ENCODE assay signal across 26 mouse cellular contexts in the genomic region with DNA sequence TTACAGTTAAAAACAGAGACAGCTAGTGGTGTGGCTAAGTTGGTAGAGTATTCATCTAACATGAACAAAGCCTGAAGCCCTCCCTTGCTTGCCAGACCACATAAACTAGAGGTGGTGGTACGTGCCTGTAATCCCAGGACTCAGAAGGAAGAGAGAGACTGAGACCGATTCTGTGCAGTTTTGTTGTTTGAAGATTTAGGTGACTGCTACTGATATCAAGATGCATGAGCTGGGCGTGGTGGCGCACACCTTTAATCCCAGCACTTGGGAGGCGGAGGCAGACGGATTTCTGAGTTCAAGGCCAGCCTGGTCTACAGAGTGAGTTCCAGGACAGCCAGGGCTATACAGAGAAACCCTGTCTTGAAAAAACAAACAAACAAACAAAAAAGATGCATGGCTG. TPM values are rescaled to one million over a fixed set of nuclear protein-coding genes. Genes with fewer than 3 reads are reported as not detected.
A peak's percentile ranks its signal among the peaks of the same experiment; 100 is the strongest.
DNase-seq lines count a peak whose midpoint lies in the region; ATAC-seq and TF ChIP-seq lines count a peak whose summit lies in the region.
"Not testable (repeated sequence)": the region's sequence is repeated elsewhere in the genome, so short reads cannot be mapped to it uniquely, and the experiment has no call there.
"Had no signal": no experiment of that assay in that cellular context is flagged by ENCODE, and none has a peak within 500 bp of the region (broad histone marks: within the 10 kb centered on the region; RNA-seq: fewer than 3 reads in every experiment).

No protein-coding gene starts in this region.

- not testable (repeated sequence) for TF ChIP-seq POLR2A in CH12.LX (IDR thresholded peaks at IDR 0.05; ENCODE audit: low read depth, low read length)

- dilution Hi-C loops in CH12.LX (cut with MboI; ENCODE audit: extremely low pct_ligation_motif_present, extremely low pct_unique_long_range_greater_than_20kb, low sequenced_read_pairs): not testable (repeated sequence)

- peak overlapping the region; percentile 69 for H3K4me2 ChIP-seq in CH12.LX (ENCODE audit: insufficient read depth, low read depth, poor library complexity, severe bottlenecking)
- 0 out of 2 replicates have a peak overlapping the region, but pooled peaks have one; percentile 91 for H3K4me2 ChIP-seq in heart, embryonic 12.5 days
- peak overlapping the region; percentile 68 for H3K4me2 ChIP-seq in intestine, embryonic 15.5 days (replicated peaks)
- peak overlapping the region; percentile 90 for H3K4me2 ChIP-seq in liver, embryonic 13.5 days
- peak overlapping the region; percentile 74; the same call in 1 of the 2 replicates for H3K4me2 ChIP-seq in lung, embryonic 15.5 days
- peak overlapping the region; percentile 98; the same call in 1 of the 2 replicates for H3K4me2 ChIP-seq in neural tube, embryonic 12.5 days (replicated peaks)

- peaks cover 2 to 39% of the 10 kb centered on the region in 2 experiments for H3K4me1 ChIP-seq in CH12.LX (ENCODE audit: control insufficient read depth in 1 of 2, insufficient read depth in 2 of 2)
- H3K4me1 ChIP-seq in erythroblast, embryonic 14.5 days (ENCODE audit: control insufficient read depth): peaks cover 36% of the 10 kb centered on the region
- peaks cover 19% of the 10 kb centered on the region for H3K4me1 ChIP-seq in heart, embryonic 12.5 days (replicated peaks)
- H3K4me1 ChIP-seq in intestine, embryonic 15.5 days (replicated peaks): peaks cover 12% of the 10 kb centered on the region
- H3K4me1 ChIP-seq in limb, embryonic 10.5 days: peaks cover 24% of the 10 kb centered on the region
- H3K4me1 ChIP-seq in liver, embryonic 13.5 days (replicated peaks): peaks cover 35% of the 10 kb centered on the region
- peaks cover 15% of the 10 kb centered on the region for H3K4me1 ChIP-seq in lung, embryonic 15.5 days
- H3K4me1 ChIP-seq in neural tube, embryonic 12.5 days: peaks cover 18% of the 10 kb centered on the region

- peaks cover 32% of the 10 kb centered on the region for H3K79me2 ChIP-seq in CH12.LX (replicated peaks; ENCODE audit: control insufficient read depth, extremely low read depth, insufficient read depth, poor library complexity, severe bottlenecking)

- not testable (repeated sequence) for TF ChIP-seq EP300 in CH12.LX (IDR thresholded peaks at IDR 0.05; ENCODE audit: low read length)

- H3K9ac ChIP-seq in CH12.LX (ENCODE audit: insufficient read depth, low read depth): peak overlapping the region; percentile 69
- H3K9ac ChIP-seq in heart, embryonic 12.5 days; intestine, embryonic 15.5 days; lung, embryonic 15.5 days; neural tube, embryonic 12.5 days: not testable (repeated sequence)
- peak overlapping the region; percentile 88 for H3K9ac ChIP-seq in liver, embryonic 13.5 days

- ATAC-seq in heart, embryonic 12.5 days (ENCODE audit: insufficient number of reproducible peaks, low FRiP score); intestine, embryonic 15.5 days; liver, embryonic 13.5 days (ENCODE audit: low read depth); lung, embryonic 15.5 days (ENCODE audit: borderline replicate concordance, extremely low read depth, low FRiP score, low TSS enrichment); neural tube, embryonic 12.5 days (ENCODE audit: low FRiP score, low read depth): not testable (repeated sequence)

- WGBS in heart, embryonic 12.5 days: 93% methylated on average over 6 of the region's 6 CpGs
- 84% methylated on average over 6 of the region's 6 CpGs for WGBS in intestine, embryonic 15.5 days
- 95% methylated on average over 6 of the region's 6 CpGs for WGBS in limb, embryonic 10.5 days
- 74% methylated on average over 6 of the region's 6 CpGs for WGBS in liver, embryonic 13.5 days (ENCODE audit: insufficient replicate concordance)
- WGBS in lung, embryonic 15.5 days: 90% methylated on average over 6 of the region's 6 CpGs
- WGBS in neural tube, embryonic 12.5 days: 92% methylated on average over 6 of the region's 6 CpGs

- in situ Hi-C loops in CH12.LX (cut with MboI; ENCODE audit: low pct_ligation_motif_present, low pct_unique_long_range_greater_than_20kb, low sequenced_read_pairs): not testable (repeated sequence)

- not testable (repeated sequence) for DNase-seq in CH12.LX (ENCODE audit: extremely low read depth); limb, embryonic 10.5 days (ENCODE audit: low spot score); liver, embryonic 13.5 days

- TF ChIP-seq RAD21 in CH12.LX (IDR thresholded peaks at IDR 0.05; ENCODE audit: low read depth, low read length): not testable (repeated sequence)

- H3K27ac ChIP-seq in CH12.LX (ENCODE audit: insufficient read depth, low read depth); heart, embryonic 12.5 days (ENCODE audit: poor library complexity, severe bottlenecking); intestine, embryonic 15.5 days; limb, embryonic 10.5 days; liver, embryonic 13.5 days; lung, embryonic 15.5 days; neural tube, embryonic 12.5 days: not testable (repeated sequence)

- H3K9me3 ChIP-seq in CH12.LX (replicated peaks; ENCODE audit: low read length); erythroblast, embryonic 14.5 days (ENCODE audit: control insufficient read depth, low read length); heart, embryonic 12.5 days (replicated peaks); intestine, embryonic 15.5 days; limb, embryonic 10.5 days (replicated peaks); liver, embryonic 13.5 days (replicated peaks); lung, embryonic 15.5 days; neural tube, embryonic 12.5 days: not testable (repeated sequence)

- TF ChIP-seq CTCF in CH12.LX (conservative IDR thresholded peaks at IDR 0.05 in 1 of 2, IDR thresholded peaks at IDR 0.05 in 1 of 2; ENCODE audit: low read depth in 2 of 2, low read length in 2 of 2): not testable (repeated sequence)

- H3K27me3 ChIP-seq in CH12.LX (replicated peaks); heart, embryonic 12.5 days (replicated peaks); intestine, embryonic 15.5 days (replicated peaks); limb, embryonic 10.5 days (ENCODE audit: low read depth, poor library complexity, severe bottlenecking); liver, embryonic 13.5 days; lung, embryonic 15.5 days; neural tube, embryonic 12.5 days (replicated peaks): not testable (repeated sequence)
- H3K27me3 ChIP-seq in erythroblast, embryonic 14.5 days (ENCODE audit: control insufficient read depth): peaks cover 15% of the 10 kb centered on the region

- peaks cover 43 to 62% of the 10 kb centered on the region in 2 experiments for H3K36me3 ChIP-seq in CH12.LX (replicated peaks in 1 of 2; ENCODE audit: control insufficient read depth in 1 of 2, insufficient read depth in 1 of 2, low read length in 1 of 2)
- peaks cover 66% of the 10 kb centered on the region for H3K36me3 ChIP-seq in erythroblast, embryonic 14.5 days (ENCODE audit: control insufficient read depth)
- peaks cover 58% of the 10 kb centered on the region for H3K36me3 ChIP-seq in heart, embryonic 12.5 days
- H3K36me3 ChIP-seq in intestine, embryonic 15.5 days: peaks cover 19% of the 10 kb centered on the region
- peaks cover 60% of the 10 kb centered on the region for H3K36me3 ChIP-seq in limb, embryonic 10.5 days
- H3K36me3 ChIP-seq in liver, embryonic 13.5 days: peaks cover 57% of the 10 kb centered on the region
- H3K36me3 ChIP-seq in lung, embryonic 15.5 days: peaks cover 47% of the 10 kb centered on the region
- H3K36me3 ChIP-seq in neural tube, embryonic 12.5 days: peaks cover 55% of the 10 kb centered on the region

- H3K4me3 ChIP-seq in CH12.LX (replicated peaks in 1 of 3; ENCODE audit: low read depth in 2 of 3, low read length in 2 of 3, poor library complexity in 1 of 3): peak overlapping the region in 1 of 3 experiments; percentile 94
- H3K4me3 ChIP-seq in erythroblast, embryonic 14.5 days (replicated peaks): peak overlapping the region; percentile 95
- not testable (repeated sequence) for H3K4me3 ChIP-seq in heart, embryonic 12.5 days; intestine, embryonic 15.5 days (replicated peaks); lung, embryonic 15.5 days; neural tube, embryonic 12.5 days
- H3K4me3 ChIP-seq in limb, embryonic 10.5 days: peak overlapping the region; percentile 97; the same call in 1 of the 2 replicates
- peak overlapping the region; percentile 93 for H3K4me3 ChIP-seq in liver, embryonic 13.5 days (replicated peaks)

RNA-seq across cellular contexts. Expression of a gene that starts 2.3 kb away (rescaled TPM):
- total RNA-seq in CH12.LX (2012; rRNA removed) (23.7 and 38.4 TPM in 2 replicates), CH12.LX (2014; rRNA removed) (30.6 and 36.3 TPM in 2 replicates)
- 28.6 and 33.1 TPM in 2 replicates for polyA plus RNA-seq in CH12.LX (2012; ENCODE audit: insufficient read length, low read depth)
- polyA plus RNA-seq in erythroblast, embryonic 14.5 days (2012): 0.27 and 0.35 TPM in 2 replicates
- 19.0 and 23.6 TPM in 2 replicates for polyA plus RNA-seq in heart, embryonic 12.5 days (2016; fragmentation: Nextera tagmentation; extraction: Ambion mirVana)
- 28.0 and 31.0 TPM in 2 replicates for polyA plus RNA-seq in intestine, embryonic 15.5 days (2015; fragmentation: Nextera tagmentation; extraction: Ambion mirVana)
- polyA plus RNA-seq in limb, embryonic 10.5 days (2016; fragmentation: Nextera tagmentation; extraction: Ambion mirVana): 40.0 and 40.4 TPM in 2 replicates
- polyA plus RNA-seq in liver, embryonic 13.5 days (2015; fragmentation: Nextera tagmentation; extraction: Ambion mirVana): 19.4 and 25.1 TPM in 2 replicates
- polyA plus RNA-seq in lung, embryonic 15.5 days (2015; fragmentation: Nextera tagmentation; extraction: Ambion mirVana): 25.7 and 29.5 TPM in 2 replicates
- 23.5 and 25.0 TPM in 2 replicates for polyA plus RNA-seq in neural tube, embryonic 12.5 days (2016; fragmentation: Nextera tagmentation; extraction: Ambion mirVana)

RNA-seq across cellular contexts. Expression of a gene that starts 41.5 kb away (rescaled TPM):
- 0.21 TPM in 1 of 2 replicates, not detected in the other for total RNA-seq in CH12.LX (2012; rRNA removed)
- total RNA-seq in CH12.LX (2014; rRNA removed): not detected in 2 replicates
- 0.11 TPM in 1 of 2 replicates, not detected in the other for polyA plus RNA-seq in CH12.LX (2012; ENCODE audit: insufficient read length, low read depth)
- polyA plus RNA-seq in erythroblast, embryonic 14.5 days (2012): not detected in 2 replicates
- polyA plus RNA-seq in heart, embryonic 12.5 days (2016; fragmentation: Nextera tagmentation; extraction: Ambion mirVana): 0.08 TPM in 1 of 2 replicates, not detected in the other
- 1.4 and 1.5 TPM in 2 replicates for polyA plus RNA-seq in intestine, embryonic 15.5 days (2015; fragmentation: Nextera tagmentation; extraction: Ambion mirVana)
- polyA plus RNA-seq in limb, embryonic 10.5 days (2016; fragmentation: Nextera tagmentation; extraction: Ambion mirVana): 0.38 TPM in 1 of 2 replicates, not detected in the other
- polyA plus RNA-seq in liver, embryonic 13.5 days (2015; fragmentation: Nextera tagmentation; extraction: Ambion mirVana): not detected in 2 replicates
- polyA plus RNA-seq in lung, embryonic 15.5 days (2015; fragmentation: Nextera tagmentation; extraction: Ambion mirVana): 0.08 TPM in 1 of 2 replicates, not detected in the other
- 6.9 and 10.3 TPM in 2 replicates for polyA plus RNA-seq in neural tube, embryonic 12.5 days (2016; fragmentation: Nextera tagmentation; extraction: Ambion mirVana)
- total RNA-seq: adrenal gland, adult 18-20 months; adrenal gland, postnatal 25 days; gastrocnemius, postnatal 14 days; granulocyte monocyte progenitor cell, adult 5-6 weeks; heart, postnatal 4 days; layer of hippocampus, adult 18-20 months; layer of hippocampus, postnatal 10 days; left cerebral cortex, adult 18-20 months; left cerebral cortex, postnatal 14 days; midbrain, postnatal 0 days; neutrophil, adult 5-6 weeks had no signal
- polyA plus RNA-seq: C2C12; embryonic facial prominence, embryonic 13.5 days; heart, postnatal 0 days; hindbrain, embryonic 16.5 days; lung, adult 2 months; midbrain, embryonic 11.5 days; midbrain, postnatal 0 days; urinary bladder, adult 2 months had no signal

RNA-seq across cellular contexts. Expression of a gene that starts 58.5 kb away (rescaled TPM):
- total RNA-seq in CH12.LX (2012; rRNA removed): not detected in 2 replicates
- total RNA-seq in CH12.LX (2014; rRNA removed): not detected in 2 replicates
- polyA plus RNA-seq in CH12.LX (2012; ENCODE audit: insufficient read length, low read depth): not detected in 2 replicates
- 0.04 and 0.17 TPM in 2 replicates for polyA plus RNA-seq in erythroblast, embryonic 14.5 days (2012)
- polyA plus RNA-seq in heart, embryonic 12.5 days (2016; fragmentation: Nextera tagmentation; extraction: Ambion mirVana): 14.0 and 14.3 TPM in 2 replicates
- polyA plus RNA-seq in intestine, embryonic 15.5 days (2015; fragmentation: Nextera tagmentation; extraction: Ambion mirVana): 9.9 and 12.3 TPM in 2 replicates
- 7.0 and 7.4 TPM in 2 replicates for polyA plus RNA-seq in limb, embryonic 10.5 days (2016; fragmentation: Nextera tagmentation; extraction: Ambion mirVana)
- 3.3 and 3.5 TPM in 2 replicates for polyA plus RNA-seq in liver, embryonic 13.5 days (2015; fragmentation: Nextera tagmentation; extraction: Ambion mirVana)
- 9.8 and 11.6 TPM in 2 replicates for polyA plus RNA-seq in lung, embryonic 15.5 days (2015; fragmentation: Nextera tagmentation; extraction: Ambion mirVana)
- polyA plus RNA-seq in neural tube, embryonic 12.5 days (2016; fragmentation: Nextera tagmentation; extraction: Ambion mirVana): 17.6 and 19.6 TPM in 2 replicates

Comparison
In these comparisons a context has a peak if more than half of its experiments do, and no peak if none do; other contexts are left out.
1. RNA of a gene that starts 2.3 kb away (polyA plus RNA-seq): 40.0 to 40.4 TPM in limb, embryonic 10.5 days, 28.0 to 31.0 TPM in intestine, embryonic 15.5 days, 25.7 to 29.5 TPM in lung, embryonic 15.5 days, 28.6 to 33.1 TPM in CH12.LX, 23.5 to 25.0 TPM in neural tube, embryonic 12.5 days, 19.0 to 23.6 TPM in heart, embryonic 12.5 days and 19.4 to 25.1 TPM in liver, embryonic 13.5 days; 0.27 to 0.35 TPM in erythroblast, embryonic 14.5 days; every median in the first group is over 10 times any median in the second.
2. Peak in every context shown above with its lines, with median percentiles within 50 percentile points of each other: H3K4me2 ChIP-seq.